ENCODE assay signal across 11 mouse cellular contexts in genomic region chr8:106151041-106151440, GRCm38 (mm10). TPM values are rescaled to one million over a fixed set of nuclear protein-coding genes. Genes with fewer than 3 reads are reported as not detected.
A peak's percentile ranks its signal among the peaks of the same experiment; 100 is the strongest.
DNase-seq lines count a peak whose midpoint lies in the region; ATAC-seq and TF ChIP-seq lines count a peak whose summit lies in the region.
"Had no signal": no experiment of that assay in that cellular context is flagged by ENCODE, and none has a peak within 500 bp of the region (broad histone marks: within the 10 kb centered on the region; RNA-seq: fewer than 3 reads in every experiment).

No protein-coding gene starts in this region.

- no peak for ATAC-seq in heart, embryonic 12.5 days (ENCODE audit: insufficient number of reproducible peaks, low FRiP score)
- ATAC-seq in G1E (ENCODE audit: extremely low read depth, insufficient number of reproducible peaks, low FRiP score, poor library complexity, severe bottlenecking), result no peak
- ATAC-seq in heart, embryonic 16.5 days (replicated peaks; ENCODE audit: extremely low read depth, insufficient read depth, low FRiP score), result no peak

- H3K4me3 ChIP-seq in heart, embryonic 12.5 days, result peak overlapping the region; percentile 85
- peak overlapping the region; percentile 73; the same call in 1 of the 2 replicates for H3K4me3 ChIP-seq in G1E (ENCODE audit: low read depth, low read length)
- peak overlapping the region; percentile 71 for H3K4me3 ChIP-seq in heart, embryonic 16.5 days (ENCODE audit: low read length)
- peak overlapping the region; percentile 81 for H3K4me3 ChIP-seq in midbrain, embryonic 10.5 days

- H3K4me1 ChIP-seq in heart, embryonic 12.5 days (replicated peaks), result peaks cover 30% of the 10 kb centered on the region
- peaks cover 46% of the 10 kb centered on the region for H3K4me1 ChIP-seq in G1E (ENCODE audit: insufficient read depth, low read depth, low read length)
- H3K4me1 ChIP-seq in heart, embryonic 16.5 days (ENCODE audit: control insufficient read depth, insufficient read depth, low read length), result peaks cover 11% of the 10 kb centered on the region
- peaks cover 20% of the 10 kb centered on the region for H3K4me1 ChIP-seq in midbrain, embryonic 10.5 days

- H3K36me3 ChIP-seq in heart, embryonic 12.5 days, result peaks cover 16% of the 10 kb centered on the region
- H3K36me3 ChIP-seq in G1E (replicated peaks), result no peaks in the 10 kb centered on the region
- H3K36me3 ChIP-seq in heart, embryonic 16.5 days (ENCODE audit: control insufficient read depth, insufficient read depth), result peaks cover 3% of the 10 kb centered on the region; the same call in 1 of the 2 replicates
- peaks cover 19% of the 10 kb centered on the region for H3K36me3 ChIP-seq in midbrain, embryonic 10.5 days

- intact Hi-C loops in heart, postnatal 36 days (cut with DNase I), result loop anchor here (5.0 kb wide), 1 partner anchor 256 kb away; no protein-coding TSS in a partner anchor
- intact Hi-C loops in left cerebral cortex, postnatal 10 days (cut with DNase I), result no loop called here

- WGBS in heart, embryonic 12.5 days, result 81% methylated on average over 9 of the region's 9 CpGs
- WGBS in heart, embryonic 16.5 days, result 78% methylated on average over 9 of the region's 9 CpGs
- WGBS in midbrain, embryonic 10.5 days, result 91% methylated on average over 9 of the region's 9 CpGs

- H3K4me2 ChIP-seq in heart, embryonic 12.5 days, result peak overlapping the region; percentile 81
- H3K4me2 ChIP-seq in heart, embryonic 16.5 days (ENCODE audit: low read depth, low read length), result peak overlapping the region; percentile 73

- no peaks in the 10 kb centered on the region for H3K9me3 ChIP-seq in heart, embryonic 12.5 days (replicated peaks)
- H3K9me3 ChIP-seq in G1E (replicated peaks), result no peaks in the 10 kb centered on the region
- no peaks in the 10 kb centered on the region for H3K9me3 ChIP-seq in heart, embryonic 16.5 days (replicated peaks; ENCODE audit: control insufficient read depth, low read length)
- no peaks in the 10 kb centered on the region for H3K9me3 ChIP-seq in midbrain, embryonic 10.5 days (replicated peaks)

- no peaks in the 10 kb centered on the region for H3K27me3 ChIP-seq in heart, embryonic 12.5 days (replicated peaks)
- peaks cover 84% of the 10 kb centered on the region for H3K27me3 ChIP-seq in G1E (ENCODE audit: insufficient read depth, low read length)
- H3K27me3 ChIP-seq in heart, embryonic 16.5 days (ENCODE audit: control insufficient read depth, insufficient read depth, low read length), result no peaks in the 10 kb centered on the region
- H3K27me3 ChIP-seq in midbrain, embryonic 10.5 days (ENCODE audit: low read depth, poor library complexity, severe bottlenecking), result no peaks in the 10 kb centered on the region
- H3K27me3 ChIP-seq: Patski had no signal

- no peak for TF ChIP-seq CTCF in G1E (IDR thresholded peaks at IDR 0.05; ENCODE audit: low read depth, low read length)

- H3K9ac ChIP-seq in heart, embryonic 12.5 days, result peak overlapping the region; percentile 82; the same call in 1 of the 2 replicates
- H3K9ac ChIP-seq in heart, embryonic 16.5 days (ENCODE audit: low read length), result peak overlapping the region; percentile 78

- DNase-seq in heart, postnatal 36 days, result no peak
- DNase-seq in G1E (ENCODE audit: low spot score), result no peak
- no peak for DNase-seq in midbrain, embryonic 10.5 days (ENCODE audit: low spot score)
- DNase-seq in layer of hippocampus, postnatal 14 days (ENCODE audit: low spot score in 2 of 2), result no peak
- no peak for DNase-seq in left cerebral cortex, postnatal 10 days (ENCODE audit: extremely low spot score in 1 of 2, low spot score in 2 of 2)
- no peak for DNase-seq in ovary, postnatal 14 days (ENCODE audit: low spot score)
- DNase-seq: thymus, postnatal 4 days had no signal

- no peak overlapping the region for H3K27ac ChIP-seq in heart, embryonic 12.5 days (ENCODE audit: poor library complexity, severe bottlenecking)
- H3K27ac ChIP-seq in heart, embryonic 16.5 days (ENCODE audit: low read length), result no peak overlapping the region
- H3K27ac ChIP-seq in midbrain, embryonic 10.5 days (replicated peaks), result peak overlapping the region; percentile 84

RNA-seq across cellular contexts. Expression of gene Pla2g15, which starts 0.8 kb away (rescaled TPM):
- polyA plus RNA-seq in heart, embryonic 12.5 days (2016; fragmentation: Nextera tagmentation; extraction: Ambion mirVana), result 10.5 and 11.4 TPM in 2 replicates
- 1 to 10 TPM; 9.3 to 9.9 TPM for total RNA-seq in heart, postnatal 36 days (2021)
- total RNA-seq in G1E (2014; fragmentation: Nextera tagmentation), result 0.83 TPM in 1 of 2 replicates, not detected in the other
- total RNA-seq in G1E (2017), result 0.55 and 1.5 TPM in 2 replicates
- polyA plus RNA-seq in G1E (2012), result 0.29 and 0.39 TPM in 2 replicates
- polyA plus RNA-seq in heart, embryonic 16.5 days (2015; fragmentation: Nextera tagmentation; extraction: Ambion mirVana), result 7.7 and 7.8 TPM in 2 replicates
- 13.5 and 15.6 TPM in 2 replicates for polyA plus RNA-seq in midbrain, embryonic 10.5 days (2016; fragmentation: Nextera tagmentation; extraction: Ambion mirVana)
- total RNA-seq in layer of hippocampus, postnatal 14 days (2021), result 10 to 100 TPM; 18.5 to 19.4 TPM
- total RNA-seq in left cerebral cortex, postnatal 10 days (2021), result 10 to 100 TPM; 24.6 to 25.3 TPM

RNA-seq across cellular contexts. Expression of gene Esrp2, which starts 14.3 kb away (rescaled TPM):
- polyA plus RNA-seq in heart, embryonic 12.5 days (2016; fragmentation: Nextera tagmentation; extraction: Ambion mirVana), result 0.77 and 0.85 TPM in 2 replicates
- total RNA-seq in heart, postnatal 36 days (2021), result under 1 TPM; 0.31 to 0.46 TPM
- total RNA-seq in G1E (2014; fragmentation: Nextera tagmentation), result not detected in 2 replicates
- 0.06 TPM in 1 of 2 replicates, not detected in the other for total RNA-seq in G1E (2017)
- polyA plus RNA-seq in G1E (2012), result not detected in 2 replicates
- polyA plus RNA-seq in heart, embryonic 16.5 days (2015; fragmentation: Nextera tagmentation; extraction: Ambion mirVana), result 1.9 and 6.6 TPM in 2 replicates
- 1.5 and 2.0 TPM in 2 replicates for polyA plus RNA-seq in midbrain, embryonic 10.5 days (2016; fragmentation: Nextera tagmentation; extraction: Ambion mirVana)
- total RNA-seq in layer of hippocampus, postnatal 14 days (2021), result not detected
- total RNA-seq in left cerebral cortex, postnatal 10 days (2021), result not detected
- total RNA-seq: hematopoietic stem cell, adult 5-6 weeks had no signal

RNA-seq across cellular contexts. Expression of gene Slc7a6, which starts 17.6 kb away (rescaled TPM):
- polyA plus RNA-seq in heart, embryonic 12.5 days (2016; fragmentation: Nextera tagmentation; extraction: Ambion mirVana), result 35.4 and 36.5 TPM in 2 replicates
- total RNA-seq in heart, postnatal 36 days (2021), result 10 to 100 TPM; 11.4 to 12.3 TPM
- total RNA-seq in G1E (2014; fragmentation: Nextera tagmentation) (6.6 and 7.1 TPM in 2 replicates), G1E (2017) (4.1 TPM in 2 replicates)
- polyA plus RNA-seq in G1E (2012), result 1.0 and 1.3 TPM in 2 replicates
- 21.1 and 28.5 TPM in 2 replicates for polyA plus RNA-seq in heart, embryonic 16.5 days (2015; fragmentation: Nextera tagmentation; extraction: Ambion mirVana)
- polyA plus RNA-seq in midbrain, embryonic 10.5 days (2016; fragmentation: Nextera tagmentation; extraction: Ambion mirVana), result 78.9 and 79.8 TPM in 2 replicates
- total RNA-seq in layer of hippocampus, postnatal 14 days (2021), result 10 to 100 TPM; 25.7 to 26.3 TPM
- 10 to 100 TPM; 28.5 to 29.2 TPM for total RNA-seq in left cerebral cortex, postnatal 10 days (2021)

RNA-seq across cellular contexts. Expression of gene Slc7a6os, which starts 59.7 kb away (rescaled TPM):
- 22.6 and 22.9 TPM in 2 replicates for polyA plus RNA-seq in heart, embryonic 12.5 days (2016; fragmentation: Nextera tagmentation; extraction: Ambion mirVana)
- 10 to 100 TPM in 1 of 2 experiments, 1 to 10 TPM in 1; 9.0 to 10.8 TPM for total RNA-seq in heart, postnatal 36 days (2021)
- total RNA-seq in G1E (2014; fragmentation: Nextera tagmentation), result 32.7 and 36.3 TPM in 2 replicates
- total RNA-seq in G1E (2017), result 41.0 and 45.6 TPM in 2 replicates
- polyA plus RNA-seq in G1E (2012), result 24.1 and 25.6 TPM in 2 replicates
- polyA plus RNA-seq in heart, embryonic 16.5 days (2015; fragmentation: Nextera tagmentation; extraction: Ambion mirVana), result 20.1 and 21.1 TPM in 2 replicates
- 34.9 and 35.9 TPM in 2 replicates for polyA plus RNA-seq in midbrain, embryonic 10.5 days (2016; fragmentation: Nextera tagmentation; extraction: Ambion mirVana)
- 10 to 100 TPM; 26.6 to 28.3 TPM for total RNA-seq in layer of hippocampus, postnatal 14 days (2021)
- total RNA-seq in left cerebral cortex, postnatal 10 days (2021), result 10 to 100 TPM; 28.8 to 30.4 TPM

RNA-seq across cellular contexts. Expression of gene Prmt7, which starts 59.7 kb away (rescaled TPM):
- polyA plus RNA-seq in heart, embryonic 12.5 days (2016; fragmentation: Nextera tagmentation; extraction: Ambion mirVana), result 35.5 and 38.2 TPM in 2 replicates
- 10 to 100 TPM; 24.5 to 26.8 TPM for total RNA-seq in heart, postnatal 36 days (2021)
- total RNA-seq in G1E (2014; fragmentation: Nextera tagmentation), result 16.1 and 20.0 TPM in 2 replicates
- 22.8 and 27.4 TPM in 2 replicates for total RNA-seq in G1E (2017)
- polyA plus RNA-seq in G1E (2012), result 20.5 and 43.9 TPM in 2 replicates
- 34.1 and 34.4 TPM in 2 replicates for polyA plus RNA-seq in heart, embryonic 16.5 days (2015; fragmentation: Nextera tagmentation; extraction: Ambion mirVana)
- 78.9 and 81.6 TPM in 2 replicates for polyA plus RNA-seq in midbrain, embryonic 10.5 days (2016; fragmentation: Nextera tagmentation; extraction: Ambion mirVana)
- total RNA-seq in layer of hippocampus, postnatal 14 days (2021), result 10 to 100 TPM; 32.1 to 34.3 TPM
- 10 to 100 TPM; 42.5 to 43.2 TPM for total RNA-seq in left cerebral cortex, postnatal 10 days (2021)

Comparison
In these comparisons a context has a peak if more than half of its experiments do, and no peak if none do; other contexts are left out.
1. RNA of gene Pla2g15, which starts 0.8 kb away (total RNA-seq): 24.6 to 25.3 TPM in left cerebral cortex, postnatal 10 days, 18.5 to 19.4 TPM in layer of hippocampus, postnatal 14 days and 9.3 to 9.9 TPM in heart, postnatal 36 days; 0.55 to 1.5 TPM in G1E; every median in the first group is over 4 times any median in the second.
2. Peak in every context shown above with its lines, with median percentiles within 50 percentile points of each other: H3K4me3 ChIP-seq.